Mouse (Mus musculus): ENCODE results near the gene Zbtb16.

DNA sequence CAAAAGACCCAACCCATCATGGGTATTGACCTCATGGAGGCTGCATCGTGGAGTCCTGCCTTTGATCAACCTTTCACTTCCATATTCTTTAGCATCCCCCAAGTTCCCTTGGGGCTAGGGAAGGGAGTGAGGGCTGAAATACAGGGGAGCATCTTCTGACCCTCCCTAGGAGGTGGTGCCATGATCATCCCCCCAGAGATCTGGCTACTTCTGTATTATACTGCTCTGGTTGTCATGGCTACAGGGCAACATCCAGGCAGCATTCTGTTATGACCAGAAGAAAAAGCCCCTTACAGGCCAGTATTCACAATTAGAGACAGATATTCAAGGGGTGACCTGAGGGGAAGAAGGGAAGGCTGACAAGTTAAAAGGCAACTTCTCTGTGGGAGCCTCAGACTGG is 216.8 kb downstream of the Zbtb16 start:
- TF ChIP-seq POLR2A (IDR thresholded peaks at IDR 0.05; ENCODE audit: extremely low read depth, insufficient read depth, low read length) (no peak), CTCF (IDR thresholded peaks at IDR 0.05; ENCODE audit: low read depth, low read length) (no peak)
